Mouse (Mus musculus) gastrocnemius, postnatal 10 days (tissue): ENCODE data around the gene Larp1b. TPM values are rescaled to one million over a fixed set of nuclear protein-coding genes. Genes with fewer than 3 reads are reported as not detected.

Source experiments
- DNase-seq: peaks from one replicate; pipeline ENCODE4 v3.0.0; 2021; ENCODE audit warnings: mixed read lengths
- total RNA-seq, 2 experiments: library from RNA; stranded (reverse); gene quantifications; 2 replicates each; pipeline ENCODE4 v1.2.3; 2021

Larp1b gene
- total RNA-seq, 2 experiments from 2014 or later = 57.5 to 67.2 TPM

DNA sequence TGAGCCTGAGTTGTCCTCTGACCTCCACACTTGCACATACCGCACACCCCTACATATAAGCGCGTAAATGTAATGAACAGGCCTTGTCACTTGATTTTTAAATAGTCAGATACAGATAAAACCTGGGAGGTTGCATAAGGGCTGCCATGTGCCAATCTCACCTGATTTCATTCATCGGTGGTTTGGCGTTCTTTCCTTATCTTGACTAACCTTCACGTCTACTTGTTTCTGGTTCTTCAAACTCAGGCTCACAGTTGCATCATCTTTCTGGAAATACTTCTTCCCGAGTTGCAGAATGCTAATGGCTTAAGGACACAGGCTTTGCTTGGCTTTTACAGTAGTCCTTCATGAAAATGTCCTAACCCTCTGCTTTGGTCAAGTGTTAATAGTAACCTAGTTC lies 71.1 kb downstream of the Larp1b start:
- DNase-seq = no peak

- no peak for DNase-seq
Observed at GRCm38 (mm10) chr3:41021980-41022379, 72.4 kb downstream of the Larp1b start.

DNA sequence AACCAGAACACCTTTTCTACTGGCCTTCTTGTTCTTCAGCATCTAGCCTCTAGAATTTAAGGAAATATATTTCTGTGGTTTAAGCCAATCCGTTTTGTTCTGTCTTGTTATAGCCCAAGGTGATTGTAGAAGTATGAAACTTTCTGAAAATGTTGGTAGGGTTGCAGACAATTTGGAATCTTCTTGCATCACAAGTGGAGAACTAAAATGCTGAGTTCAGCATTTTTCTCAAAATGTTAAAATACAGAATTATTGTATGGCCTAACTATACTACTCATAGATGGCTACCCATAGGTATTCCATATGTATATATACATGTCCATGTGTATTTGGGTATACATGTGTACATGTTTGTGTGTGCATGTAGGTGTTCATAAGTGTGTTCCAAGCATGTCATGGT lies 81.1 kb downstream of the Larp1b start:
- no peak for DNase-seq

DNA sequence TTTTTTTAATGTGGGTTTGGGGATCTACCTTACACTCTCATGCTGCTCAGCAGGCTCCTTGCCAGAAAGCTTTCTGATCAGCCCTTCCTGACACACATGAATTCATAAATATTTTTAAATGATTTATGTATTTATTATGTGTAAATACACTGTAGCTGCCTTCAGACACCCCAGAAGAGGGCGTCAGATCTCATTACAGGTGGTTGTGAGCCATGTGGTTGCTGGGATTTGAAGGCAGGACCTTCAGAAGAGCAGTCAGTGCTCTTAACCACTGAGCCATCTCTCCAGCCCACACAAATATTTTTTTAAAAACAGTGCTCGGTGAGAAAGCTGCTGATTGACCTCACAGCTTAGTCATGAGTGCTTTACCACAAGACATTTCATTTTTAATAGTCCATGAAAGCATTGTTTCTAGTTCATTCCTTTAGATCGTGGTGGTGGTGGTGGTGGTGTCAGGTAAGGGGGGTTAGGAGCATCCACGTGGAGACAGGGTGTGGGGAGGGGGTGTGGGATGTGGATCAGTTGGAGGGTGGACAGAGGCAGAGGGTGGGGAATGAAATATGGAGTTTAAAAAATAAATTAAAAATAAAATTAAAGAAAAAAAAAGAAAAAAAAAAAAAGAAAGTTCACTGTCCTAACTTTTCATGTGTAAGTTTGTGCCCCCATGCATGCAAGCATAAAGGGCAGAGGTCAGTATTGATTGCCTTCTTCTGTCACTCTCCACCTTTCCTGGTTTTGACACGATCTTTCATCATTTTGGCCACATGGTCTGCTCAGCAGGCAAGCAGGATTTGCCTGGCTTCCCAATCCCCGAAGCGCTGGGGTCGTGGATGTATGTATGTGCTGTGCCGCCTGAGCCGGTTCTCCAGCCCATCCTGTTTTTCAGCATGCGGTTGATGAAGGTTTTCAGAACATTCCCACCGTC lies 81.9 kb downstream of the Larp1b start:
- no peak for DNase-seq

GRCm38 (mm10) chr3:41038297-41038916 lies 88.8 kb downstream of the Larp1b start:
- DNase-seq = no peak

GRCm38 (mm10) chr3:41041241-41041640 lies 91.6 kb downstream of the Larp1b start:
- DNase-seq = no peak

DNA sequence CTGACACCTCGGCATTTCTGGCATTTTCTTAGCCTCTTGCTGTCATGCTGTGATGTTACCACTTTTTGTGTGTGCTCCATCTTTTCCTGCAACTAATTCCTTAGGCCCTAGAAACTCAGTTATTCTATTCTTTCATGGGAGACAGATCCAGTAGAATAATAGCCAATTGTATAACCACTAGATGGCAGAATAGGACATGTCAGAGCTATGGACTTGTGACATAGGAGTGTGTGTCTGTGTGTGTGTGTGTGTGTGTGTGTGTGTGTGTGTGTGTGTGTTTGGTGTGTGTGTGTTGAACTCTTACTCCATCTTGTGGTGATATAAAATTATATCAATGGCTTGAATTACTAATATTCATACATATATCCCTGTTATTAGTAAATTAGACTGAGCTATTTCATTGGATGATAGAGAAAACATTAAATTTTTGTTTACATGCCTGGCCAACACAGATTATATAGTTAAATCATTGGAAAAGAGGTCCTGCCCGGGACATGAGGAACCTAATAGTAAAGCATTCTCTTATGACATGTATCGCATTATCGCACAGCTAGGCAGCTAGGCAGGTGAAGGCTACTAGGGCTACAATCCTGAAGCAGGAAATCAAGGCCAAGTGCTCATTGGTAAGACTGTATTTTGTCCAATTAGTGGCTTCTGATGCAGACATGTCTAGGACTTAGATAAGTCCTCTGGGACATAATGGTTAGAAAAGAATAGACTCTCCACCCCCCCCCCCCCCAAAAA lies 92.7 kb downstream of the Larp1b start:
- peak; percentile 18 for DNase-seq

DNA sequence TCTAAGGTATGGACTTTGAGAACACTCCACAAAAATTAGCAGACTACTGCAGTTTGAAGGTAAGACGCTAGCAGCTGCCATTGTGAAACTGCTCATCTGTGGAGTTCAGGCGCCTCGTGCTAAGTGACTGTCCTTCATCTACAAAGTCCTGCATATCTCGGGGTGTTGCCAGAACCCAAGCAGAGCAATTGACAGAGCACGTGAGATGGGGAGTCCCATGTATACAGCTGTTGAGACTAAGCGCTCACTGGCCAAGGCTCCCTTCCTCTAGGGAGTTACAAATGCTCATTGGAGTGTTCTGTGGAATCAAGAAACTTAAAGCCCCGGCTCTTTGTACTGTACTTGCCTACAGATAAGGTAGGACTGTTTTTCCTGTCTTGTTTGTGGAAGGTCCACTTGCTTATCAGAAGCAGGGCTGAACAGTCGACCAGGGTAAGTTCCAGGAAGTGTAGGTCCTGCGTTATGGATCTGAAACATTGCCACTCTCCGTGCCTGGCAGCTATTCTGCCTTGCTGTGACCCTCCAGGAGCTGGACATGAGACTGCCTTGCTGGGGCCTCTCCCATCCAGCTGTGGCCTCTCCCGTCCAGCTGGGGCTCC lies 94.2 kb downstream of the Larp1b start:
- no peak for DNase-seq

DNA sequence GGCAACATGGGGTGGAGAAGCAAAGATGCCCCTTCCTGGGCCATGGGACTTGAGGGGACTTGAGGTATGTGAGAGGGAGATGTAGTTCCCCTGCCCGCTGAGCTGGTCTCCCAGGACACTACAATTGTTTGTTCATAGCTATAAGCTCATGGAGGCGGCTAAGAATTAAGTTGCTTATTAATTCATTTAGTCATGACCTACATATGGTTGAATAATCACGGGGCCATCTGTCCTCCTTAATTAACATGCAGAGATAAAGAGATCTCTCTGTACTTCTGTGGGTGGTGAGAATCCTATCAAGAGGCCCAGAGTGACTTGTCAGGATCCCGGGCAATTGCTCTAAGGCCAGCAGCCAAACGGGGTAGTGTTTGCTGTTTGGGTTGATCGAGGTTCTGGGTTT lies 98.2 kb downstream of the Larp1b start:
- no peak for DNase-seq

GRCm38 (mm10) chr3:41053334-41053733 lies 103.7 kb downstream of the Larp1b start:
- DNase-seq = no peak

- DNase-seq = peak; percentile 8
Observed at GRCm38 (mm10) chr3:41058395-41058794, 108.8 kb downstream of the Larp1b start.

DNA sequence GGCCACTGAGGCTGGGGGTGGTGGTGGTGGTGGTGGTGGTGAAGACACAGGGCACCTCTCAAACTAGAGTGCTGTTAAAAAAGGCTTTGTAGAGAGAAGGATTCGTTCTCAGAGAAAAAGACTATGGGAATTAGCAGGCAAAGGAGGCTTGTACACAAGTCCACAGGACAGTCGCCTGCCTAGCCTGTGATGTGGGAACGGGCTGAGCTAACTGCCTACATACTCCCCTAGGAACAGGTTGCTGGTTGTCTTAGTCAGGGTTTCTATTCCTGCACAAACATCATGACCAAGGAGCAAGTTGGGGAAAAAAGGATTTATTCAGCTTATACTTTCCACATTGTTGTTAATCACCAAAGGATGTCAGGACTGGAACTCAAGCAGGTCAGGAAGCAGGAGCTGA lies 109.6 kb downstream of the Larp1b start:
- no peak for DNase-seq

DNA sequence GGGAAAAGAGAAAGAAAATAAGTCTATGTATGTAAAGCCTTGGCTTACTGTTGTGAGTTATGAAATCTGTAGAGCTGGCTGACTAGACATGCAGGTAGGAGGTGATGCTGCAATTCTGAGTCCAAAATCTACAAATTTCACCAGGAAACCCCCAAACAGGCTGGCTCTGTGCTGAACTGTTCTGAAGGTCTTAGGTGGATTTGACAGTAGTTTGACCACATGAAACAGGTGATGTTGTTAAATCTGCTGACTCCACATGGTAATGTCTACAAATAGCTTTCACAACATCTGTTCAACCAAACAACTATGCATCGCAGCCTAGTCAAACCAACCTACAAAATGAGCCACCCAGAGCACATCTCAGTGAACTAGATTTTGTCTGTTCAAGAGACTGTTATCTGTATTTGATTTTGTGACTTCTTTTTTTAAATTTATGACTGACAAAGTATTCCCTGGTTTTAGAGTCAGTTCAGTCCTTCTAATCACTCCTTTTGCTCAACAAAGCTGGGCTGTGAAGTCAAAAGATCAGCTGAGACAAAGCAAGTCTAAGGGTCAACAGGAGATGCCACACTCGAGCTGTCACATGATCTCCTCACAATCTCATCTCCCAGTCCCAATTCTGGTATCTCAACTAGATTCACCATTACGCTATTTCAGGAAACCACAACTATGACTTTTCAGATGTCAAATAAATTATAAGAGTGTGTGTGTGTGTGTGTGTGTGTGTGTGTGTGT lies 112.4 kb downstream of the Larp1b start:
- no peak for DNase-seq

GRCm38 (mm10) chr3:41062758-41063157 lies 113.1 kb downstream of the Larp1b start:
- DNase-seq = no peak

- DNase-seq = no peak
Observed at GRCm38 (mm10) chr3:41065320-41065719, 115.7 kb downstream of the Larp1b start.

- DNase-seq = no peak
Observed at GRCm38 (mm10) chr3:41070519-41070918, 120.9 kb downstream of the Larp1b start.

GRCm38 (mm10) chr3:41075376-41075775 lies 125.7 kb downstream of the Larp1b start:
- no peak for DNase-seq

DNA sequence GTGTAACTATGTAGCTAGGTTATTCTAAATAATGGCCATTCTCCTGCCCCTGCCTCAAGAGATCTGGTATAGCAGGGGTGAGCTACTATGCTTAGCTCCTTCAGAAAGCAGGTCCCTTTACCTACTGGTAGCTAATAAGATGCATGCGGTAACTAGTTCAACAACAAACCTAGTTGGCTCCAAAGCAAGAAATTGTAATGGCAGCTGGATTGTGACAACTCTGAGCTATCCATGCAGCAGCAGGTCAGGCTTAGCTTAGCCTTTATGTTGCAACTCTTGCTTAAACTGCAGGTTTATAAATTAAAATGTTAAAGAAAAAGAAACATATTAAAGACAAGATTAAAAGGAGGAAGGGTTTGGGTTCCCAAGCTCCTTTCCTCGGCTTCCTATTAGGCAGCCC lies 129.0 kb downstream of the Larp1b start:
- no peak for DNase-seq

DNA sequence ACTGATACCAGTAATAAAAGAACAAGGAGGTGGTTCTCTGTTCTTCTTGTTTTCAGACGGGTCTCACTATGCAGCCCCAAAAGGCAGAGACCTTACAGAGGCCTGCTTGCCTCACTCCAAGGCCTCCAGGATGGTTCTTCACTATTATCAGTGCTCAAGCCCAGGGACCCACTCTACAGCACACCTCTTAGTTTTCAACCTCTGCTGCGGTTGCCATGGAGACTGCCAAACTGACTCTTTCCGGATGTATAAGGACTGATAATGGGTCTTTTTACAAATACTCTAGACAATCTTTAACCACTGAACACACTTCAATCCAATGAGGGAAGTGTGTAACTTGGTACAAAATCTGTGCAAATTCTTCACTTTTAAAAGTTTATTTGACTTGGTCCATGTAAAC lies 131.1 kb downstream of the Larp1b start:
- DNase-seq = no peak

GRCm38 (mm10) chr3:41081474-41082301 lies 132.1 kb downstream of the Larp1b start:
- DNase-seq = peak; percentile 4

GRCm38 (mm10) chr3:41082520-41082884 lies 132.9 kb downstream of the Larp1b start:
- DNase-seq = no peak
